Mouse (Mus musculus) testis, postnatal 10 days (tissue): Measurements from ENCODE around the gene Dnaja3.

Source experiments
- DNase-seq: peaks from one replicate; pipeline ENCODE4 v3.0.0; 2021; ENCODE audit warnings: low spot score

Gene Dnaja3

DNA sequence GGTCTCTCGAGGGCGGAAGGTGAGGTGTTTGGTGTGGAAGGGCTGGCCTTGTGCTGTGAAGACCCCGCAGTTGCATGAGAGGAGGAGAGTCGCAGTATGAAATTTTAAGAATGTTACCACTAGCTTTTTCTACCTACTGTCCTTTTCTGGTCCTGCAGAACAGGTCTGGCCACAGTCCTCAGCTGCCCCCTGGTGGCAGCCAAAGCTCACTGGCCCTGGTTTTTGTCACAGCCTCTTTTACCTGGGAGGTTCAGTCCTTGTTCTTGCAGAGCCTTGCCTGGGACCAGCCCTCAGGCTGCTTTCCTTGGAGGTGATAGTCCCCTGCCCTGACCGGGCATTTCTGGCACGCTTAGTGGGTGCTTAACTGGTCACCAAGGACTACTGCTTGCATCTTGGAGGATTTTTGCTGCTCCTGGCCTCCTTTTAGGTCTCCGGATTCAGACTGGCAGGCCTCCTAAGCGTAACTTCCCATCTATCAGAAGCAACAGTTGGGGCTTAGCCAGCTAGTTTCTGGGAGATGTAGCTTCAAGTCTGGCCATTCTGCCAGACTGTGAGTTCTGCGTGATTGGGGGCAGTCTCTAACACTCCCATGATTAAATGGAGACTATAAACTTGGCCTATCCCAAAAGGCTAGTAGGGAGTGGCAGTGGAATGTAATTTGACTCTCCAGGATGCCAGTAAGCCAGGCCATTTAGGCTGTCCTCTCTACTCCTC is 31.8 kb upstream of the Dnaja3 start:
- peak; percentile 88 for DNase-seq

DNA sequence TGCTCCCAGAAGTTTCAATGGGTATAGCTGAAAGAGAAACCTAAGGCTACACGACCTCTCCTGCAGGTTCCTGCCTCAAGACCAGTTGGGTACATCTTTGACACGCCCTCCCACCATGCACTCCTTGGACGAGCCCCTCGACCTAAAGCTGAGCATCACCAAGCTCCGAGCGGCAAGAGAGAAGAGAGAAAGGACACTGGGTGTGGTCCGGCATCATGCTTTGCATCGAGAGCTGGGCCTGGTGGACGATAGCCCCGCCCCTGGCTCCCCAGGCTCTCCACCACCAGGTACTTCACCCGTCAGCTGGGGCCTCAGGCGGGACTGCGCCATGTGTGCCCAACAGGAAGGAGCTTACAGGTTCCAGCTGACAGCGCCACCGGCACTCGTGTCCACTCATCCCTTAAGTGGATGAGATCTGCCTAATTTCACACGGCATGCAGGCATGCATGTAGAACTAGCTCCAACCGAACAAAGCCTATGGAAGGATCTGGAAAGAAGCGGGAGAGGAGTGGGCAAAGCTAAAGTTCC is 31.2 kb upstream of the Dnaja3 start:
- no peak for DNase-seq

DNA sequence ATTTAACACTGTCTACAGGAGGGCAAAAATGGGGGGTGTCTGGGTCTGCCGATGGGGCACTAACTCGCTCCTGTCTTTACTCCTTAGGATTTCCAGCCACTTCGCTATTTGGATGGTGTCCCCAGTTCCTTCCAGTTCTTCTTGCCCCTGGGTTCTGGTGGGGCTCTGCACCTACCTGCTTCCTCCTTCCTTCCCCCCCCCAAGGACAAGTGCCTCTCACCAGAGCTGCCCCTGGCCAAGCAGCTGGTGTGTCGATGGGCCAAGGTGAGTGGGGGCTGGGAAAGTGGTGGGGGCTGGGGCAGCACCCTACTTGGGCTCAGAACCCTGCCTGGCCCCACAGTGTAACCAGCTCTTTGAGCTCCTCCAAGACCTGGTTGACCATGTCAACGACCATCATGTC is 28.6 kb upstream of the Dnaja3 start:
- no peak for DNase-seq

DNA sequence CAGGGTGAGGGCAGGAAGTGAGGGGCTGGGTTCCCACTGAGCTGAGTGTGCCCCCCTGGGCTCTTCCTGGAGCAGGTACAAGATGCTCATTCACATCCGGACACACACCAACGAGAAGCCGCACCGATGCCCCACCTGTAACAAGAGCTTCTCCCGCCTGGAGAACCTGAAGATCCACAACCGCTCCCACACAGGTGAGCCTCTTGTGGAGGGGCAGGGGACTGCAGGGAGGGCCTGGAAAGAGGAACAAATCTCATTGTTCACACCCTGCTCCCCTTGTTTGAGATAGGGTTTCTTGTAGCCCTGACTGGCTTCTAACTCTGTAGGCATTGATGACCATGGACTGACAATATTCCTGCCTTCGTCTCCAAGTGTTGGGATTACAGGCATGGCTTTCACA is 28.1 kb upstream of the Dnaja3 start:
- DNase-seq, result no peak

DNA sequence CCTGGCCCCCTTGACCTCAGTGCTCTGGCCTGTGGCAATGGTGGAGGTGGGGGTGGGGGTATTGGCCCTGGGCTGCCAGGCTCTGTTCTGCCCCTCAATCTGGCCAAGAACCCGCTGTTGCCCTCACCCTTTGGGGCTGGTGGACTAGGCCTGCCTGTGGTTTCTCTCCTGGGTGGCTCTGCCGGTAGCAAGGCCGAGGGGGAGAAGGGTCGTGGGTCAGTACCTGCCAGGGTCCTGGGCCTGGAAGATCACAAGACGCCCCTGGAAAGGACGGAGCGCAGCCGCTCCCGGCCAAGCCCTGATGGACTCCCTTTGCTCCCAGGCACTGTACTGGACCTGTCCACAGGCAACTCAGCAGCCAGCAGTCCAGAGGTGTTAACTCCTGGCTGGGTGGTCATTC is 26.1 kb upstream of the Dnaja3 start:
- no peak for DNase-seq

DNA sequence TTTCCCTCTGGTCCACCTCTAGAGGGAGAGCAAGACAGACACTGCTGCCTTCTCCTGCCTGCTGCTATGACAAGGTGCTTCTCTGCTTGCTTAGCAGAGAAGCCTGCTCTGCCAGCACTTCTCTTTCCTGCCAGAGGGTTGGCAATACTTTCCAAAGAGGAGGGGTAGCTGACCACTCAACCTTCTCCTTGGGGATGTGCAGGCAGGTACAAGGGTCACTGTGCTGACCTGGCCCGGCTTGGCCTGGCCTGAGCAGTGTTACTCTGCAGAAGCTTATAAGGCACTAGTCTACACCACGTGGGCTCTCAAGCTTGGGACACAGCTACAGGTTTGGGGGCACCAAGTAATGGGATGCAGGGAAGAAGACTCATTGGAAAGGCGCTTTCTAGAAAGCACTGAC is 25.1 kb upstream of the Dnaja3 start:
- no peak for DNase-seq

DNA sequence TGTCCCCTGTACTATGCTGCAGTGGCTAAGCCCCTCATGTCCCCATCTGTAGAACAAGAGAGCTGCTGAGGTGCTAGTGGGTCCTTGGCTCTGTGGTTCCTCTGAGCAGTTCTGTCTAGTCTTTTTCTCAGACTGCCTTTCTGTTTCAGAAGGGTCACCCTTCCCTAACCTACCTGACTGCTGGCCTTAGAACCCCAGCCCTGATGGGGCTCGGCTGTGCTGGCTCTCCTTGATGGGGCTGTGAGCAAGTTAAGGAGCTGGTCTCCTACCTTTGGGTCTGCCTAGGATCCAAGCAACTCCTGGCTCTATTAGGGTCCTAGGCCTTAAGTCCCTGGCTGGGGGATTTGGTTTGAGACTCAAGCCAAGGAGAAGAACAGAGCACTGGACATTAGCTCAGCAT is 24.5 kb upstream of the Dnaja3 start:
- no peak for DNase-seq

DNA sequence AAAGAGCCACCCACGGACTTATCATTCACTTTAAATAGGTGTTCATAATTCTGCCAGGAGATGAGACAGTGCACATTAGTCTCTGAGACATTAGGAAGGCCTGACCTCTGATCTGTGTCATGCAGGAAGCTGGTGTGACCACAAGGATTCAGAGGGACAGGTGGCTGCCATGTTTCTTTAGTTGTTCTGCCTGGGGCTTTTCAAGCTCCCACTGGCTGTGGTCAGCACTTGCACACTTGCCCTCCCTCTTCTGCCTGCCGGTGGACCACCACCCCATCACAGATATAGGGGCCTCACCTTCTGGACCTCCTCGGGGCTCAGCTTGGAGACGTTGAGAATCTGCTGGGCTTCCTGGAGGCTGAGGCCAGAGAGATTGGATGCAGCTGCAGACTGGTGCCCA is 23.0 kb upstream of the Dnaja3 start:
- no peak for DNase-seq

DNA sequence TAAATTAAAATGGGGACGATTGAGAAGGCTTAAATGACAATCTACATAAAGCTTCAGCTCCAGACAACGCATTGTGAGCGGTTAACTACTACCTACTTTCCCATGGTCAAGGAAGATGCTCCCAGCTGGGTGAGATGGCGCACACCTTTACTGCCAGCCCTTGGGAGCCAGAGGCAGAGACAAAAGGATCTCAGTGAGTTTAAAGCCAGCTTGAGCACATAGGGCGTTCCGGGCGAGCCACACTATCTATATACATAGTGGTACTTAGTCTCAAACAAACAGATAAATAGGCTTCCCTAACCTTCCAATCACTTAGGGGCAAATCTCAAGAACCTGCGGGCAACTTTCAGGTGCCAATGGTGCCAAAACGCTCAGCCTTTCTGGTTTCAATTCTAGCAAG is 15.7 kb upstream of the Dnaja3 start:
- no peak for DNase-seq

DNA sequence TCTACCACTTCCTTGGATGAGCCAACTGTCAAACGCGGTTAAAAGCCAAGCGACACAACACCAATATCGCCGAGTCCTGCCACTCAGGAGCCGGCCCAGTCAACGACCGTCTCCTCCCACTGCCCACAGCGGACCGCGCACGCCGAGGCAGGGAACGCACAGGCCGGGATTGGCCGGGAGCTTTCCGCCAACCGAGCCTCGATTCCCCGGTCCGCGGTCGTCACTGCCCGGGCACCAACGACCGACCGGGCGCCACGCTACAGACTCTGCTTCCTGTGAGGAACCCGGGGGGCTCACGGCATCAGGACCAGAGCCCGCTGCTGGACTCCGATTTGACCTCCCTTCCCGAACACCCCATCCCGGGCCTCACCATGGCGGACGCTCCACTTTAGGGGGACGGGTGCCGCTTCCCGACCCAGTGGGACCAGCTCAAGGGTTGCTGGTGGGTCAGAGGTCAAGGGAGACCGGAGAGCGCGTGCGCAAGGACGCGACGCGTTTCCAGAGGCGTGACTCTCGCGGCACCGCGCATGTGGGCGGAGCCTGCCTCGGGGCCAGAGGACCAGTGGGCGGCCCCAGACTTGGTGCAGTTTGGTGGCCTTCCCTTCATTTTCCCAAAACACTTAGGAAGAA is 15.2 kb upstream of the Dnaja3 start, which contains the start of gene Pam16:
Gene Pam16, minus strand, starts transcription at position 508 of the 630 bp plus-strand sequence.
- DNase-seq, result peak; percentile 96

DNA sequence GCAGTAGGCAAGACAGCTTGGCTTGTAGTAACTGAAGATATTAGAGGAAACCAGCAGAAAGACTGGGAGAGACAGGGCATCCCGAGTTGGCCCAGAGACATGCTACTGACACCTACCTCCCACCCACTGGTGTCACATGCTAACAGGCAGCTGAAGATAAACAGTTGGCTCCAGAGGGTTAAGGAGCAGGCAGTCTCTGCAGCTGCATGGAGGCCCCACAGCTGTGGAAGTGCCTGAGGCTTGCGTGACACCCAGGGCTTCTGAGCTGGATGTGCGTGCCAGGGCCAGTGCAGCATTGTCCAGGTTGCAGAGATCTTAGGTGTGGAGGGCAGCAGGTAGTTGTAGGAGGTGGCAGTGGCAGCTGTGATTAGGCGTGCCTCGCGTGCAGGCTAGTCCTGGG is 12.7 kb upstream of the Dnaja3 start:
- no peak for DNase-seq

DNA sequence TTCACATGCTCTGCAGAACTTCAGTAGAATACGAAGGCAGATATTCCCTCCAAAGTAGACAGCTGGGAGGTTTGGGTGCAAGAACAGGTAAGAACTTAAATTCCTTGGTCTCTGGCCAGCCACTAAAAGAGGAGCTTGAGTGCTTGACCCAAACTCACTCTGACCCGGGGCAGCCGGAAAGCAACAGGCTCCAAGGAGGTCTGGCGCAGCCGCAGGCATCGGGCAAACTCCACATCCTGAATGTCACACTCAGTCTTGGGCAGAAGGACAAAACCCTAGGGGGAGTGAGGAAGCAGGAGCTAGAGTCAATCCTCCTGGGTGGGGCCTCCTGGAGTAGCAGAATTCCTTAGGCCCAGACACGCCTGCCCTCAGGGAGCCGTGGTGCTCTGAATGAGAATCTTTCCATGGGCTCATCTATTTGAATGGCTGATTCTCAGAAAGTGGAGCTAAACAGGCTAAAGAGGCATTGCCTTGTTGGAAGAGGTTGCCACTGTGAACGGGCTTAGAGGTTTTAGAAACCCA is 10.8 kb upstream of the Dnaja3 start:
- DNase-seq, result no peak

DNA sequence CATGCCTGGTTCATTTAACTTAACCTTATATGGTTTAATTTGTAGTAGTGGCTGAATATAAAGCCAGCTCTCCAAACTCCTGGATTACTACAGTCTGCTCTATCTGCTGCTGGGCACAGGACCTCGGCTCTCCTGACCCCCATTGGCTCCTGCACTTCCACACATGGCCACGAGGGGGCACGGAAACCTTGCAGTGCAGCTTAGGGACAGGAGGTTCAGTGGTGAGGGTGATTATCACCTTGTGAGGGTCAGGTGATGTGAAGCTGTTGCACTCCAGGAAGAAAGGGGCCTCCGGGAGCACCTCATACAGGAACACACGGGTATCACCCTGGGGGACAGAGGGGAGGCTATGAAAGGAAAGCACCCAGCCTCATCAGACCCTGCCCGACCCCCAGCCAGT is 9.8 kb upstream of the Dnaja3 start:
- peak; percentile 93 for DNase-seq

DNA sequence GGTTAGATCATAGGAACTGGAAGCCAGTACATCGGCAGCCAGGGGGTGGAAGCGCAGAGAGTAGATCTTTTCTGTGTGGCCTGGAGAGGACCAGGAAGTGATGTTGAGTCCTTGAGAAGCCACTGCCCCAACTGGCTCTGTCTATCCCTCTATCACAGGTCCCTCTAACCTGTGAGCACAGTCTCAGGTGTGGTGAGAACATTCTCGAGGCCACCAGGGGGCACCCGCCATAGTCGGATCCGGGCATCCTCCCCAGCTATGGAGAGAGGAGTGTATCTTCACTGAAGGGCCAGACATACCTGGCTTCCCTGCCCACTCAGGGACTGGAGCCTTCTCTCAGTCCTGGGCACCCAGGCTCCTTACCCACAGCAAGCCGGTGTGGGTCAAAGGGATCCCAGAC is 7.7 kb upstream of the Dnaja3 start:
- peak; percentile 81 for DNase-seq

DNA sequence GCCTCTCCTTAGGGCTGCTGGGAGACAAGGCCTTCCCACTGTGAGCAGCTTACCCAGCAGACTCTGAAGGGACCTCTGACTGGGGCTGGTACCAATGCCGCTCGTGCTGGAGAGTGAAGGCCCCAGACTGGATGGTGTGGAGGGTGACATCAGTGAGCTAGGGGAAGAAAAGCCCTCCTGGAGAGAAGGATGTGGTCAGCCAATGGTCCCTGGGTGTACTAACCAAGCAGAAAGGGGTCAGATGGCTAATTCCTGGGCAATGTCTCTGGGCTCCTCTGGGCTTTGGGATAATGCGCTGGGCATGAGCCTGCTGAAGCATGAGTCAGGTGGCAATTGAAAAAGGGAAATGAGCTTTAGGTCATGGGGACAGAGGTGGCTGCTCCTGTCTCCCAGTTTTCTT is 6.1 kb upstream of the Dnaja3 start:
- DNase-seq, result no peak

DNA sequence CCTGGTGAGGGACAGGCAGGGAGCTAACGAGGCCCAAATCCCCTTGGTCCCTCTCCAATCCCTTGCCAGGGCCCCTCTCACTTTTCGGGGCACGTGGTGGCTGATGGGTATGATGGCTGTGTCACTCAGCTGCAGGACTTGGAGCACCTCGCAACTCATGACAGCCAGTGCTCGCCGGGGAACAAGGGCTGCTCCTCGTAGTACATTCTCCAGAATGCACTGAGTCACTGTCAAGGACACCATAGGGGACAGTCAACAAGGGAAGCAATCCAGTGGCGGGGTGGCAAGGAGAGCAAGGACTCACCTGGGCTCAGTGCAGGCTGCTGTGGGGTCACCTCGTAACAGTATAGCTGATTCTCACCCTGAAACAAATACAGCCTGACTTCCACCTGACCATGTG is 5.1 kb upstream of the Dnaja3 start:
- no peak for DNase-seq

DNA sequence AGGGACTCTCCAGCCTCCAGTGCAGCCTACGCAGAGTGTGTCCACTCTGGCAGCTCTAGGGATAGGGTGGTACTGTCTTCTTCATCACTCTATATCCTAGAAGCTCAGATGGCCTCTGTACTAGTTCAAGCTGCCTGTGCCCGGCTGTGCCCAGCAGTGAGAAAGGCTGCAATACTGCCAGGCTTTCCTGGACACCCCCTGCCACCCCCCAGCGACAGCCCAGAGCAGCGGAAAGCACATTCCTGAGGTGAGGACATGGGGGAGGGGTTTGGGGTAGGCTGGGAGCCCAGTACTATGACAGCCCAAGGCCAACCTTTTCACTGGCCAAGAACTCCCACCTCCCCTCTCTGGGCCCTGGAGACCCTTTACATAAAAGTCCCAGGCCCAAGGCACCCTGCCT is 4.0 kb upstream of the Dnaja3 start:
- DNase-seq, result no peak

DNA sequence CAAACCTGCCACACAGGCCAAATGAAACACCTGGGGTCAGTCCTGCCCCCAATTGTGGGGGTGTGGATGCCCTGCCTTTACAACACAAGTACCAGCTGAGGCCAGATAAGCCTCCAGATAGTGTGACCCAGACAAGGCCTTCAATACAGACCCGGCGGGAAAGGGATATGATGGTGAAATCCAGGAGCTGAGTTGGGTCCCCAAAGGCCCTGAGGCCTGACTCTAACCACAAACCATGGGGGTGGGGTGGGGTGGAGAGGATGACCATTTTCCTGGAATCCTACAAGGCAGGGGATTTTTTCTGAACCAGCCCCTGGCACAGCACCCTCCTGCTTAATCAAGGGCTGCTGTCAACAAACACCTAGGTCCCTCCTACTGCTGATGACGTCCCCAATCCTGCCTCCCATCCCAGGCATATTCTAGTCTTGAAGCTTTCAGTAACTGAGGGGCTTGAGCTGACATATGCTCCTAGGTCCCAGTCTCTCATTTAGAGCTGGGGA is 848 bp upstream of the Dnaja3 start:
- no peak for DNase-seq

DNA sequence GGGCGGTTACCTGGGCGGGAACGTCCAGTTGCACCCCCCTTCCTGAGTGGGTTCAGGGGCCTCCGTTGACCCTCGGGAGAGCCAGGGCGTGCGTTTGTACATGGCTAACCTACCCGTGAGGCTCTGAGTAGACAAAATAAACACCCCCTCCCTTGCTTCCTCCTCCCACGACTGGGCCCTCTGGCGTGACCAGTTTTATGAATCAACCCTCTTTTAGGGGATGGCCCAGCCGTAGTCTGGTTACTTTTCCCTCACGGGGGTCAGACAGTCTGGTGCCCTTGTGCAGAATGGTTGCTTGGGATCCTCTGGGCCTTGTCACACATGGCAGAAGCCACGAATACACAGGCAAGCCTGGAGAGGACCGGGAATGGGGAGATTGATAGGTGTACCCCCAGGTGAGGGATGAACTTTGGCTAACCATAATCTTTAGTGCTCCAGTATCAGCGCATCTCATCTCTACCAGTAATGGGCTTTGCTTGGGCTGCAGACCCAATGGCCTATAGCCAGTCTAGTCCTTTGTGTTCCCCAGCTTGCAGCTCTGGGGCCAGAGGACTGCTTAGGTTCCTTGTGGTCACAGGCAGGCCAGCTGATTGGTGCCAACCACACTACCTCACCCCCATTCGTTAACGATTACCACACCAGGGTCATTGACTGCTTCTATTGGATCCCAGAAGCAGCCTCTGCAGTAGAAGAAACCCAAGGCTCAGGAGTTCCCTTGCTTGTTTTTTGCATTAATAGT is 647 bp downstream of the Dnaja3 start:
- no peak for DNase-seq

DNA sequence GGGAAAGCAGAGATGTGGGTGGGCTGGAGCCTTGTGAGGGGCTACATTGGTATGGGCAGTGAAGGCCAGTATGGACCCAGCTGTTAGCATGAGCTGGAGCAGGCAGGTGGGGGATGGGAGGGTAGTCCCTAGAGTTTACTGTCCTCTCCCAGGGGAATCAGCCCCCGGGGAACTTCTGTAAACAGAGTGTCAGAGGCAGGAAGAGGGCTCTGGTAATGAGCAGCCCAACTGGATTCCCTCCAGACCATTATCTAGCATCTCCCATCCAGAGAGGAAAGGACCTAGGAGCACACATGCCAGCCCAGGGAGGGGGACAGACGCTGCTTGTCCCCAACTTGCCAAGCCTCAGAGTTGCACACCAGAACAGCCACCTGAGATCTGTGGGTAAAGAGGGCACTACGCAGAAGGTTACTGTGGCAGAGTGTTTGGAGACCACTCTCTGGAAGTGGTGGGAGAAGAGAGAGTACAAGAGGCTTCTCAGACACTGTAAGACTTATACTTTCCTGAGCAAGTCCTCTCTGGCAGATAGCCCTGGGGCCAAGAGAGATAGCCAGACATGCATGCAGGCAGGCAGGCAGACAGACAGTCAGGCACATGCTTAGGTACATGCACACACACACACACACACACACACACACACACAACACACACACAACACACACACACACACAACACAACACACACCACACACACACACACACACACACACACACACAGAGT is 1.5 kb downstream of the Dnaja3 start:
- DNase-seq, result no peak

DNA sequence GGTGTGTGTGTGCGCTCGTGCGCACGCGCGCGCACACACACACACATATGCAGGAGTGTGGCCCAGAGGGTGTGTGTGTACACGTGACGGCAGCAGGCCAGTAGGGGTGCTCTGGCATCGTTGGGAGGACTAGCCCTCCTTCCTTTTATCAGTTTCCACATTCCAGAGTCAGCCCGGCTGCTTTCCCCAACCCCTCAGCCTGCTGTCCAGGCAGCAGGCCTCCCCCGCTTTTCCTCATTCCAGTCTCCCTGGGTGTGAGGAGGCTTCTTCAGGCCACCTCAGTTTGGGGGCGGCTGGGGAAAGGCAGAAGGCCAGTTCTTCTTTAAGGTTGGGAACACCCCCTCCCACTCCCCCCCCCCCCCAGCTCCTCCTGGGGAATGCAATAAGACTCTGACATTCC is 2.4 kb downstream of the Dnaja3 start:
- DNase-seq, result peak; percentile 82

DNA sequence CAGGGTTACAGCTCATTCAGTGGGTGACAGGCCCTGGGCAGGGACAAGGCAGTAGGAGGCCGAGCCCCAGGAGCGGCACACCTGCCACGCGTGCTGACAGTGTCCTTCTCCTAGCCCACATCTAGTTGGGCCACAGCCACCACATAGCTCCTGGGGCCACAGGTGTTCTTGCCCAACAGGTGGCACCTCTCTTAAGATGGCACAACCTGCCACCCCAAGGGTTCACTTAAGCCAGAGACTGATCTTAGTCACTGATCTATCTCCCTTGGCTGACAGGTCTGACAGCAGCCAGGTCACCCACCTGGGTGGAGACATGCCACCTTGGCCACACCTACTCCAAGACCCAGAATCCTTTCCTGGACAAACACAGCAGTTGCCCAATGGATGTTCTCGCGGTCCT is 3.1 kb downstream of the Dnaja3 start:
- DNase-seq, result peak; percentile 45
